Mouse (Mus musculus) Muller cell, postnatal 12 days (primary cell): Measurements from ENCODE around the gene Gpr157.
"Not testable (repeated sequence)": the region's sequence is repeated elsewhere in the genome, so short reads cannot be mapped to it uniquely, and the experiment has no call there.

Experiments used
- DNase-seq: peaks from one replicate; pipeline ENCODE4 v3.0.0-alpha.2; 2015; ENCODE audit errors: inconsistent ontology term

Gene Gpr157

GRCm38 (mm10) chr4:150087161-150087889 lies at the start of gene Gpr157:
TSS of gene Gpr157 (plus strand) at chr4:150087365.
- DNase-seq: peak; percentile 96

- DNase-seq: no peak
Measured at GRCm38 (mm10) chr4:150038533-150038932, 48.6 kb upstream of the Gpr157 start.

- no peak for DNase-seq
Measured at GRCm38 (mm10) chr4:150040003-150040581, 47.1 kb upstream of the Gpr157 start.

- DNase-seq: not testable (repeated sequence)
Measured at GRCm38 (mm10) chr4:150040856-150041255, 46.3 kb upstream of the Gpr157 start.

GRCm38 (mm10) chr4:150041346-150042110 lies 45.6 kb upstream of the Gpr157 start:
- DNase-seq: no peak

- DNase-seq: no peak
Measured at GRCm38 (mm10) chr4:150043591-150043990, 43.6 kb upstream of the Gpr157 start.

GRCm38 (mm10) chr4:150048038-150048437 lies 39.1 kb upstream of the Gpr157 start:
- peak; percentile 80 for DNase-seq

GRCm38 (mm10) chr4:150048478-150049156 lies 38.5 kb upstream of the Gpr157 start:
- DNase-seq: peak; percentile 71

GRCm38 (mm10) chr4:150049157-150049513 lies 38.0 kb upstream of the Gpr157 start:
- DNase-seq: peak; percentile 62

GRCm38 (mm10) chr4:150049564-150050226 lies 37.5 kb upstream of the Gpr157 start:
- no peak for DNase-seq

GRCm38 (mm10) chr4:150051514-150051913 lies 35.7 kb upstream of the Gpr157 start:
- DNase-seq: no peak

- no peak for DNase-seq
Measured at GRCm38 (mm10) chr4:150052380-150052779, 34.8 kb upstream of the Gpr157 start.

- DNase-seq: no peak
Measured at GRCm38 (mm10) chr4:150056171-150056570, 31.0 kb upstream of the Gpr157 start.

GRCm38 (mm10) chr4:150057722-150058121 lies 29.4 kb upstream of the Gpr157 start:
- no peak for DNase-seq

- DNase-seq: peak; percentile 55
Measured at GRCm38 (mm10) chr4:150059841-150060468, 27.2 kb upstream of the Gpr157 start.

GRCm38 (mm10) chr4:150060469-150061170 lies 26.5 kb upstream of the Gpr157 start:
- DNase-seq: no peak

- DNase-seq: no peak
Measured at GRCm38 (mm10) chr4:150061432-150062225, 25.5 kb upstream of the Gpr157 start.

GRCm38 (mm10) chr4:150066706-150067323 lies 20.4 kb upstream of the Gpr157 start:
- DNase-seq: no peak

- no peak for DNase-seq
Measured at GRCm38 (mm10) chr4:150068216-150068615, 18.9 kb upstream of the Gpr157 start.
